Comparison of ENCODE assay signal across 9 mouse cellular contexts in the genomic region with DNA sequence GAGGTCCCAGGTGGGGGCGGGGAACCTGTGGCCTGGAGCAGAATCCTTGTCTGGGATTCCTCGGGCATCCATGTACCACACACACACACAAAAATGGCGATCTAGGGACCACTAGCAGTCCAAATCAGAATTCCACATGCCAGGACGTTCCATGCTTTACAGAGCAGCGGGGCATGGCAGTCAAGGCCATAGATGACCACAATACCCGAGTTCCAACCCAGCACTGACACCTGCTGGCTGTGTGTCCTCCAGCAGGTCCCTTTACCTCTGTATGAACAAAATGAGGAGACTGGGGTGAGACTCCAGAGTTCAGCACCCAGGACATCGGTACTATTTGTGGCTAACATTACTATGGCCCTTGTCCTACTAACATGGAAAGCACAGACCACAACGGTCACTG.
DNase-seq lines count a peak whose midpoint lies in the region; TF ChIP-seq lines count a peak whose summit lies in the region.
"Had no signal": no experiment of that assay in that cellular context is flagged by ENCODE, and none has a peak within 500 bp of the region (broad histone marks: within the 10 kb centered on the region; RNA-seq: fewer than 3 reads in every experiment).

No protein-coding gene starts in this region.

- no peak for DNase-seq in layer of hippocampus, adult 2 months (ENCODE audit: low spot score in 2 of 2)
- no peak for DNase-seq in layer of hippocampus, postnatal 10 days (ENCODE audit: low spot score in 2 of 2)
- DNase-seq in MN1 (ENCODE audit: low spot score): peak; percentile 53
- DNase-seq in brain, embryonic 14.5 days (ENCODE audit: low read depth): no peak
- DNase-seq in kidney, postnatal 10 days: peak; percentile 64
- no peak for DNase-seq in layer of hippocampus, adult 11-12 months (ENCODE audit: low spot score)
- no peak for DNase-seq in spleen, postnatal 10 days (ENCODE audit: low spot score in 2 of 2)
- no peak for DNase-seq in gastrocnemius, postnatal 36 days

- TF ChIP-seq CTCF in layer of hippocampus, adult 2 months (conservative IDR thresholded peaks at IDR 0.05): peak; percentile 60
- TF ChIP-seq CTCF in brain, embryonic 14.5 days (IDR thresholded peaks at IDR 0.05; ENCODE audit: borderline replicate concordance, extremely low read depth, insufficient read depth, insufficient read length): peak; percentile 42; the same call in 1 of the 2 replicates

- no peak for TF ChIP-seq POLR2A in brain, embryonic 14.5 days (IDR thresholded peaks at IDR 0.05; ENCODE audit: borderline replicate concordance, extremely low read depth, insufficient read depth, insufficient read length, poor library complexity, severe bottlenecking)

- intact Hi-C loops in gastrocnemius, postnatal 36 days (cut with DNase I): loop anchor here (2.0 kb wide), 1 partner anchor 88 kb away; no protein-coding TSS in a partner anchor

- H3K4me3 ChIP-seq in layer of hippocampus, adult 2 months: no peak overlapping the region
- H3K4me3 ChIP-seq: megakaryocyte, embryonic 14.5 days had no signal

- H3K27ac ChIP-seq in layer of hippocampus, adult 2 months: no peak overlapping the region

Comparison
In these comparisons a context has a peak if more than half of its experiments do, and no peak if none do; other contexts are left out.
1. DNase-seq: peak in MN1 (single experiment) and kidney, postnatal 10 days (single experiment); none in layer of hippocampus, adult 2 months (0 of 2), layer of hippocampus, postnatal 10 days (0 of 2), brain, embryonic 14.5 days (single experiment), layer of hippocampus, adult 11-12 months (single experiment), spleen, postnatal 10 days (0 of 2) and gastrocnemius, postnatal 36 days (0 of 2).